Mouse (Mus musculus) lung, embryonic 16.5 days (tissue): ENCODE data around the gene Rgs6. TPM values are rescaled to one million over a fixed set of nuclear protein-coding genes. Genes with fewer than 3 reads are reported as not detected.

Experiments
- ATAC-seq: fragments of 200-750 bp; cut with Nextera tagmentation; 2 replicates; pipeline ENCODE4 v1.8.0; 2017; ENCODE audit warnings: low read depth, mild to moderate bottlenecking, moderate library complexity
- H3K27ac ChIP-seq: fragments of 300-500 bp; sonication (generic); 2 replicates; pipeline ENCODE4 v1.5.1; 2014; ENCODE audit warnings: mild to moderate bottlenecking, control low read depth, low read length
- H3K27me3 ChIP-seq: fragments of 300-500 bp; sonication (generic); 2 replicates; pipeline ENCODE4 v1.6.1; 2014; ENCODE audit warnings: low read depth, low read length, mixed read lengths; ENCODE audit not compliant: control insufficient read depth, insufficient read depth
- H3K36me3 ChIP-seq: fragments of 300-500 bp; sonication (generic); 2 replicates; pipeline ENCODE4 v1.6.1; 2014; ENCODE audit warnings: low read length; ENCODE audit not compliant: control insufficient read depth, insufficient read depth
- H3K4me1 ChIP-seq: fragments of 300-500 bp; sonication (generic); replicated peaks from 2 replicates; pipeline ENCODE4 v1.6.1; 2014; ENCODE audit warnings: low read length, mixed read lengths; ENCODE audit not compliant: control insufficient read depth, insufficient read depth
- H3K4me2 ChIP-seq: fragments of 300-500 bp; sonication (generic); 2 replicates; pipeline ENCODE4 v1.6.1; 2014; ENCODE audit warnings: low read depth, low read length, control low read depth
- H3K4me3 ChIP-seq: fragments of 300-500 bp; sonication (generic); 2 replicates; pipeline ENCODE4 v1.5.1; 2014; ENCODE audit warnings: mild to moderate bottlenecking, low read length, control low read depth
- H3K9ac ChIP-seq: fragments of 300-500 bp; sonication (generic); 2 replicates; pipeline ENCODE4 v1.6.1; 2014; ENCODE audit warnings: low read length, control low read depth
- H3K9me3 ChIP-seq: fragments of 300-500 bp; sonication (generic); 2 replicates; pipeline ENCODE4 v1.6.1; 2016; ENCODE audit warnings: low read length; ENCODE audit not compliant: control insufficient read depth
- WGBS: fragments of 180-500 bp; shearing (Covaris S2); extraction: QIAGEN DNeasy Blood & Tissue Kit; methylation state at CpG from one replicate; pipeline ENCODE4 v1.1.7; 2014; 5-methylcytosine and 5-hydroxymethylcytosine counted together
- polyA plus RNA-seq: library from polyadenylated mRNA; unstranded; fragments of >200 nt; fragmentation: Nextera tagmentation; extraction: Ambion mirVana; gene quantifications from 2 replicates; pipeline ENCODE4 v1.2.1, GENCODE M21; 2015

Rgs6 gene
- polyA plus RNA-seq, 1 experiment from 2014 or later = 3.0 TPM

DNA sequence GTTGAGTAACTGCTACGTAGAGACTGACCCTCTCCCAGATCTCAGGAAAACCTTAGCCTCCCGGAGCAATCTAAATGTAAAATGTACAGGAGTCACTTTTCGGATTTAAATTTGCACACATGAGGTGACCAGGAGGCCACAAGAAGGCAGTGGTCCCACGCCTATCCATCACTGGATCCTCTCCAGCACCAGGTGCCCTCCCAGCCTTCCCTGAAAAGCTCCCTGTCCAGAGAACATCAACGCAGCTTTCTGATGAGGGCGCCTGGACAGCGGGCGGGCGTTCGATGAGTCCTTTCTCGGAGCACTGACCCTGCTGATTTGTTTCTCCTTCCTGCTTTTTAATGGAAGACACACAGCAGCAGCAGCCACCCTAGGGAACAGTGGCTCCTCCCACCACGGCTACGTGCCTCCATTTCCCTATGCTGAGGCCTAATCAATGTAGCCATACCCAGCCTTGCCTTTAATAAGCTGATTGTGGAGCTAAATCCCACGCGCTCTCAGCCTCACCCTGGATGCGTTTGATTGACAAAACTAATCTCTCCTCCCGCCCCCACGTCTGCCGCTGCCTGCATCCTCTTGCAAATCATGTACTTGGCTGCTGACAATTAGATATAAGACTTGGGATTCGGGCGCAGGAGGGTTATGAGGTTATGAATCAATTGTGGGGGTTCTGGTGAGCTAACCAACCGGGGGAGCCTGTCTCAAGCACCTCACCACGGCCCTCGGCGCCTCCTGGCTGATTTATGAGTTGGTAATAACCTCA is 449.9 kb downstream of the Rgs6 start:
- ATAC-seq = no peak
- H3K4me3 ChIP-seq = no peak overlapping the region
- no peaks in the 10 kb centered on the region for H3K36me3 ChIP-seq
- no peaks in the 10 kb centered on the region for H3K9me3 ChIP-seq
- no peak overlapping the region for H3K9ac ChIP-seq
- no peaks in the 10 kb centered on the region for H3K4me1 ChIP-seq
- H3K4me2 ChIP-seq = no peak overlapping the region
- 79% methylated on average over 25 of the region's 25 CpGs for WGBS
- H3K27me3 ChIP-seq = no peaks in the 10 kb centered on the region
- H3K27ac ChIP-seq = no peak overlapping the region

DNA sequence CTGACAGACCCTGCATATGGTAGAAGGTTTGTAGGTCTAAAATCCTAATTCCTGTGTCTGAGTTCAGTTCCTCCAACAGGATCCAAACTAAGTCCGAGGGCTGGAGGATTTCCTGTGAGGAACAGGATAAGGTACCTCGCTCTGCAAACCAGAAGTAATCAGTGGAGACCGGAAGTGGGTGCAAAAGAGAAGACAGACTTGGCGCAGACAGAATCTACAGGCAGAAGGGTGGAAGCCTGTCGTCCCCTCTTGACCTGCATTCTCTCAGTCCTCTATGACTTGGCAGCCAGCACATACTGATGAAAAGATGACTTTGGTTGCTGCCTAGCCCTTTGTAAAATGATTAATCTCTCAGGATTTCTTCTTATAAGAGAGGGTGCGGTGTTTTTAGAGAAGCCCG is 450.7 kb downstream of the Rgs6 start:
- H3K36me3 ChIP-seq = no peaks in the 10 kb centered on the region
- no peaks in the 10 kb centered on the region for H3K27me3 ChIP-seq
- H3K9ac ChIP-seq = no peak overlapping the region
- H3K4me3 ChIP-seq = no peak overlapping the region
- no peaks in the 10 kb centered on the region for H3K9me3 ChIP-seq
- WGBS = 55% methylated on average over 7 of the region's 7 CpGs
- H3K4me2 ChIP-seq = no peak overlapping the region
- no peaks in the 10 kb centered on the region for H3K4me1 ChIP-seq
- H3K27ac ChIP-seq = no peak overlapping the region
- no peak for ATAC-seq

- Histone ChIP-seq H3K4me2 (no peak overlapping the region), H3K4me1 (no peaks in the 10 kb centered on the region), H3K36me3 (no peaks in the 10 kb centered on the region), H3K27me3 (no peaks in the 10 kb centered on the region), H3K9me3 (no peaks in the 10 kb centered on the region), H3K4me3 (no peak overlapping the region), H3K9ac (no peak overlapping the region), H3K27ac (no peak overlapping the region)
- 69% methylated on average over 3 of the region's 3 CpGs for WGBS
- ATAC-seq = no peak
Measured at GRCm38 (mm10) chr12:83039859-83040258, 451.8 kb downstream of the Rgs6 start.

- Histone ChIP-seq H3K27ac (no peak overlapping the region), H3K4me1 (no peaks in the 10 kb centered on the region), H3K4me2 (no peak overlapping the region), H3K4me3 (no peak overlapping the region), H3K9me3 (no peaks in the 10 kb centered on the region), H3K36me3 (no peaks in the 10 kb centered on the region), H3K9ac (no peak overlapping the region), H3K27me3 (no peaks in the 10 kb centered on the region)
- no peak for ATAC-seq
- 62% methylated on average over 6 of the region's 6 CpGs for WGBS
Measured at GRCm38 (mm10) chr12:83043980-83044620, 456.0 kb downstream of the Rgs6 start.

GRCm38 (mm10) chr12:83044621-83044990 is 456.5 kb downstream of the Rgs6 start:
- Histone ChIP-seq H3K9ac (no peak overlapping the region), H3K4me1 (no peaks in the 10 kb centered on the region), H3K36me3 (no peaks in the 10 kb centered on the region), H3K4me2 (no peak overlapping the region), H3K9me3 (no peaks in the 10 kb centered on the region), H3K27me3 (no peaks in the 10 kb centered on the region), H3K27ac (no peak overlapping the region), H3K4me3 (no peak overlapping the region)
- WGBS = 18% methylated on average over 4 of the region's 4 CpGs
- ATAC-seq = no peak

DNA sequence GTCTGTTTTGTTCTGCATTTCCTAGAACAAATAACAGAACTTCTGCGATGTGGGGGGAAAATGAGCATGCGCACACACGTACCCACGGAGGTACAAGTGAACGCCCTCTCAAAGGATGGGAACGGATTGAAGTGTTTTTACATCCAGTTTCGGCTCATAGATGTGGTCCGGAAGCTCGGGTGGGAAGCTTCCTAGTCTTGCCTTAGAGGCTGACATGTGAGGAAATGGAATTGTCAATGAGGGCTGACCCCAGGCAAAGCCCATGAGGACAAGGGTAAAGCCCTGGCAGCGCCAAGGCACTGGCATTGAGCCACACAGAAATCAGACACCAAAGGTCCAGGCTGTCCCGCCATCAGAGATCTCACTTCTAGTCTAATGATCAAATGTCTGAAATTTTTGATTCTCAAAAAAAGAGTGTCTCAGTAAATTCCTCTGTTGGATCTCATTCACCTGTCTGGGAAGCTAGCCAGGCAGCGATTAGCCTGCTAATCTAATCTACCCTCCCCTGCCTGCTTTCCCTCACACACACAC is 457.0 kb downstream of the Rgs6 start:
- Histone ChIP-seq H3K36me3 (no peaks in the 10 kb centered on the region), H3K4me3 (no peak overlapping the region), H3K4me2 (no peak overlapping the region), H3K9ac (no peak overlapping the region), H3K27ac (no peak overlapping the region), H3K27me3 (no peaks in the 10 kb centered on the region), H3K9me3 (no peaks in the 10 kb centered on the region), H3K4me1 (no peaks in the 10 kb centered on the region)
- WGBS = 53% methylated on average over 12 of the region's 12 CpGs
- no peak for ATAC-seq

DNA sequence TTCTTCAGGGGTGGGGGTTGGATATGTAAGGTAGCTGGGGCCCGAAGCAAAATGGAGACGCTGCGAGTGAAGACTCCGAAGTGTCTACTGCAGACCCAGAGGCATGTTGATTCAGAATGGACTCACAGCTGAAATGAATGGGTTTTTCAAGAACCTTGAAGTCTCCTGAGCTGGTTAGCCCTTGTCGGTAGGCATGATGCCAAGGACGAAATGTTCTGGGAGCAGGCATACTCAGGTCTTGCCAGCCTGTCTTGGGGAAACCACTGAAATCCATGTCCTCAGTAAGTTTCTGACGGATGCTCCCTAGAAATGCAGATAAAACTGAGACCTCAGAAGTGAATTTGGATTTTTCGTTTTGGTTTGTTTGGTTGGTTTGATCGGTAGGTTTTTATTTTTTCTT is 458.6 kb downstream of the Rgs6 start:
- no peaks in the 10 kb centered on the region for H3K4me1 ChIP-seq
- ATAC-seq = no peak
- H3K9me3 ChIP-seq = no peaks in the 10 kb centered on the region
- H3K4me2 ChIP-seq = no peak overlapping the region
- no peak overlapping the region for H3K4me3 ChIP-seq
- no peak overlapping the region for H3K9ac ChIP-seq
- H3K27me3 ChIP-seq = no peaks in the 10 kb centered on the region
- no peaks in the 10 kb centered on the region for H3K36me3 ChIP-seq
- WGBS = 87% methylated on average over 9 of the region's 9 CpGs
- H3K27ac ChIP-seq = no peak overlapping the region

DNA sequence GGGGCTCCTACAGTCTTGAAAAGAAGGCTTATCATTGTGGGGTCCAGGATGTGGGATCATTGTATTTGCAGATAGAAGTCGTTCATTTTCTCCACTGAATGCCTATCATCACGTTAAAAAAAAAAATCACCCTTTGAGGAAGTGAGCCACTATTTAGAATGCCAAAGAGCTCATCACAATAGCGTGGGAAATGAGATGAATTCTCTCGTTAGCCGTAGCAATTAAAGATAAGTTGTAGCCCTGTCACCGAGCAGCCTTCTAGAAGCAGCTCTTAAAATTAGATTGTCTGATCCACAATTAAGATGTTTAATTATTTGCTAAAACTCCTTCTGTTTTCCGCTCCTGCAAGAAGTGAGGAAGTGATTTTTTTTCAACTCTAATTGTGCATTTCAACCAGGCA is 459.6 kb downstream of the Rgs6 start:
- Histone ChIP-seq H3K9me3 (no peaks in the 10 kb centered on the region), H3K9ac (no peak overlapping the region), H3K4me3 (no peak overlapping the region), H3K36me3 (no peaks in the 10 kb centered on the region), H3K4me1 (no peaks in the 10 kb centered on the region), H3K27me3 (no peaks in the 10 kb centered on the region), H3K27ac (no peak overlapping the region), H3K4me2 (no peak overlapping the region)
- ATAC-seq = no peak
- 67% methylated on average over 7 of the region's 7 CpGs for WGBS

DNA sequence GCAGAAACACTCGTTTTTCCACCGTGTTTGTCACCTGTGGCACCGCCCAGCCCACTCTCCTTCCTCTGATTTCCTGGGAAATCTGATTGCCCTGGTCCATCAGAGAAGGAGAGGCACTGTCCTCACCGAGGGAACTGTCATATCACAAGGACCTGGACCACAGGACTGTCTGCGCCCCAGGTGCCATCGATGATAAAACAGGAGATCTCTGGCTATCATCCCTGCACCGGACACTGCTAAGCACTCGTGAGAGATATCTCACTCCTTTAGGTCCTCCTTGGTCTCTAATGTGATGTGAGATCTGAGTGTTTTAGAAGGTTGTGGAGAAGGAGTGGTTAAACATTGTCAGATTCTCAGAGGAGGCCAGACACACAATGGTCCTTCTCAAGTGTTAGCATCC is 462.4 kb downstream of the Rgs6 start:
- no peaks in the 10 kb centered on the region for H3K4me1 ChIP-seq
- no peaks in the 10 kb centered on the region for H3K36me3 ChIP-seq
- WGBS = 65% methylated on average over 8 of the region's 8 CpGs
- no peak overlapping the region for H3K9ac ChIP-seq
- H3K27ac ChIP-seq = no peak overlapping the region
- H3K4me2 ChIP-seq = no peak overlapping the region
- no peaks in the 10 kb centered on the region; the same call in 1 of the 2 replicates for H3K9me3 ChIP-seq
- no peak overlapping the region for H3K4me3 ChIP-seq
- ATAC-seq = no peak
- no peaks in the 10 kb centered on the region for H3K27me3 ChIP-seq
